Mouse (Mus musculus): ENCODE results near the gene 4930412O13Rik. TPM values are rescaled to one million over a fixed set of nuclear protein-coding genes. Genes with fewer than 3 reads are reported as not detected.

The 4930412O13Rik gene
- polyA plus RNA-seq, 1 experiment from 2014 or later: not detected

DNA sequence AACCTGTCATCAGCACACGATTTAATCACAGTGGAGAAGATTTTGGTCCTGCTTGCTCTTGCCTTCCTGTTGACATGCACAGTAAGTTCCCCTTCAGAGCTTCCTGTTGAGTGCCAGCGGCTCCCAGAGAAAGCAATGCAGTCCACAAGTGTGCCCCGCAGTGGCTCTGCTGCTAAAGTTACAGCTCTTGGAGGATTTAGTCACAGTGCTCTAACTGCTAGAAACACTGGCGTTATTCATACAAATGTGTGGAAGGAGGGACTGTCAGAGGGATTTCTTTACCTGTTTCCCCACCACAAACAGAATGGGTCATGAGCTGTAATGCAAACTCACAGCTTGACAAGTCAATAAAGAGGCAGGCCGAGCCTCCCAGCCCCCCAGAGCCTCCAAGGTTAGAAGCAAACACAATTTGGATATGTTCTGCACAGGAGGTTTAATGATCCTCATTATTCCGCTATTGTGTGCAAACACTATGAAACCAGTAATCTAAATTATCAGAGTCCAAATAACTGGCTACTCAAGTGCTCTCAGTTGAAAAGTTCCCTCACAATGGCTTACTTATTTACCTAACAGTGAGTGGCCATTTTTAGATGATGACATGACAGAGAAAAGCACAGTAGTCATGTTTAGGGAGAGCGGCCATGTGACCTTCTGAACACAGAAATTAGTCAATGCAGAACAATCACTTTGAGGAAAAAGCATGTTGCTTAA lies 45.3 kb downstream of the 4930412O13Rik start:
- Histone ChIP-seq H3K36me3 (no peaks in the 10 kb centered on the region), H3K9me3 (no peaks in the 10 kb centered on the region), H3K4me1 (no peaks in the 10 kb centered on the region), H3K4me2 (no peak overlapping the region), H3K27ac (no peak overlapping the region), H3K27me3 (no peaks in the 10 kb centered on the region), H3K4me3 (no peak overlapping the region), H3K9ac (no peak overlapping the region)
- 51% methylated on average over 7 of the region's 7 CpGs for WGBS
- no peak for ATAC-seq (ENCODE audit: insufficient number of reproducible peaks, low FRiP score, low TSS enrichment, low read depth)

DNA sequence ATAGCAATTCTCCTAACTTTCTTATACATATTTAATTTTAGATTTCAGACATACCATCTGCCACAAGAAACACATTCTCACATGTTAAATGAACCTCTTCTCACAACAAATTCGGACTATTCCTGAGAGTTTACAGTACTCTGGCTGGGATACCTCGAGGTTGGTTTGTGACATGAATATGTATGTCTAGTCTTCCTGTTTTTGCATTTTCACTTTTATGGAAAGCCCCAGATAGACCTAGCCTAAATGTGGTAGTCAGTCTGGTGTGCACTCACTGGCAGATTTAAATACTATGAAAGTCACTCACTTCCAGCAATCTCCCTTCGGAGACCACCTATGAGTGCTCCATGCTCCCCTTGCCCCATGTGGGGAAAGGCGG lies 45.8 kb downstream of the 4930412O13Rik start:
- no peaks in the 10 kb centered on the region for H3K27me3 ChIP-seq
- H3K27ac ChIP-seq: no peak overlapping the region
- H3K36me3 ChIP-seq: no peaks in the 10 kb centered on the region
- WGBS: 83% methylated on average over 4 of the region's 4 CpGs
- no peak overlapping the region for H3K4me2 ChIP-seq
- H3K4me3 ChIP-seq: no peak overlapping the region
- no peak overlapping the region for H3K9ac ChIP-seq
- no peaks in the 10 kb centered on the region for H3K9me3 ChIP-seq
- no peak for ATAC-seq (ENCODE audit: insufficient number of reproducible peaks, low FRiP score, low TSS enrichment, low read depth)
- H3K4me1 ChIP-seq: no peaks in the 10 kb centered on the region

Other genes with a start within 250 kb of the 4930412O13Rik start
- gene 9230102O04Rik, start 8.3 kb downstream of the 4930412O13Rik start, polyA plus RNA-seq (2015; fragmentation: Nextera tagmentation; extraction: Ambion mirVana): not detected in 2 replicates
- gene Gata3, start 8.8 kb downstream of the 4930412O13Rik start, polyA plus RNA-seq (2015; fragmentation: Nextera tagmentation; extraction: Ambion mirVana): 38.8 and 41.4 TPM in 2 replicates
- 12.2 and 12.4 TPM in 2 replicates for gene Taf3, start 167.3 kb downstream of the 4930412O13Rik start, polyA plus RNA-seq (2015; fragmentation: Nextera tagmentation; extraction: Ambion mirVana)
- gene Atp5c1, start 199.3 kb downstream of the 4930412O13Rik start, polyA plus RNA-seq (2015; fragmentation: Nextera tagmentation; extraction: Ambion mirVana): 495 and 517 TPM in 2 replicates
- gene Kin, start 199.3 kb downstream of the 4930412O13Rik start, polyA plus RNA-seq (2015; fragmentation: Nextera tagmentation; extraction: Ambion mirVana): 27.5 and 28.8 TPM in 2 replicates

All from limb, embryonic 15.5 days (tissue).